Mouse (Mus musculus) brown adipose tissue, adult 24 weeks (tissue): ENCODE data around the gene Myl12a. TPM values are rescaled to one million over a fixed set of nuclear protein-coding genes. Genes with fewer than 3 reads are reported as not detected.

Source experiments
- H3K27ac ChIP-seq: fragments of 200-500 bp; replicated peaks from 2 replicates; pipeline ENCODE4 v1.5.1; 2012; ENCODE audit warnings: low read depth, mild to moderate bottlenecking, low read length
- H3K4me1 ChIP-seq: fragments of 200-500 bp; 2 replicates; pipeline ENCODE4 v1.6.1; 2012; ENCODE audit warnings: low read length, mixed read lengths; ENCODE audit not compliant: control insufficient read depth, insufficient read depth, insufficient read length
- H3K4me3 ChIP-seq: fragments of 200-500 bp; 2 replicates; pipeline ENCODE4 v1.5.1; 2012; ENCODE audit warnings: low read depth, mild to moderate bottlenecking, low read length, moderate library complexity; ENCODE audit not compliant: insufficient read depth
- polyA plus RNA-seq: library from polyadenylated mRNA; stranded (reverse); fragments of >200 nt; gene quantifications from 2 replicates; pipeline ENCODE4 v1.2.4, GENCODE M21; 2012; ENCODE audit not compliant: missing spikeins, insufficient read depth, insufficient read length

The Myl12a gene
- polyA plus RNA-seq: 287 and 322 TPM in 2 replicates

- Histone ChIP-seq H3K27ac (peak within 1 kb of the TSS; percentile 100), H3K4me1 (peaks cover 15% of the 10 kb centered on the region), H3K4me3 (peak within 1 kb of the TSS; percentile 87)
Measured at GRCm38 (mm10) chr17:71002744-71003094, at the start of gene Myl12a. Gene Myl12a (minus strand): TSS chr17:71002878.

GRCm38 (mm10) chr17:71049292-71049691, 46.6 kb upstream of the Myl12a start:
- no peak overlapping the region for H3K27ac ChIP-seq
- no peaks in the 10 kb centered on the region for H3K4me1 ChIP-seq
- H3K4me3 ChIP-seq: no peak overlapping the region

- Histone ChIP-seq H3K4me1 (no peaks in the 10 kb centered on the region), H3K4me3 (no peak overlapping the region), H3K27ac (no peak overlapping the region)
Measured at GRCm38 (mm10) chr17:71046856-71047255, 44.2 kb upstream of the Myl12a start.

- no peak overlapping the region for H3K4me3 ChIP-seq
- H3K27ac ChIP-seq: no peak overlapping the region
- no peaks in the 10 kb centered on the region for H3K4me1 ChIP-seq
Measured at GRCm38 (mm10) chr17:71045591-71045990, 42.9 kb upstream of the Myl12a start.

- Histone ChIP-seq H3K4me3 (no peak overlapping the region), H3K27ac (no peak overlapping the region), H3K4me1 (peaks cover 5% of the 10 kb centered on the region; the same call in 1 of the 2 replicates)
Measured at GRCm38 (mm10) chr17:71042645-71043044, 40.0 kb upstream of the Myl12a start.

GRCm38 (mm10) chr17:71040582-71040880, 37.9 kb upstream of the Myl12a start:
- peaks cover 5% of the 10 kb centered on the region; the same call in 1 of the 2 replicates for H3K4me1 ChIP-seq
- no peak overlapping the region for H3K4me3 ChIP-seq
- H3K27ac ChIP-seq: no peak overlapping the region

- peaks cover 5% of the 10 kb centered on the region; the same call in 1 of the 2 replicates for H3K4me1 ChIP-seq
- H3K27ac ChIP-seq: no peak overlapping the region
- no peak overlapping the region for H3K4me3 ChIP-seq
Measured at GRCm38 (mm10) chr17:71039851-71040581, 37.3 kb upstream of the Myl12a start.

GRCm38 (mm10) chr17:71038812-71039211, 36.1 kb upstream of the Myl12a start:
- H3K4me1 ChIP-seq: peaks cover 5% of the 10 kb centered on the region; the same call in 1 of the 2 replicates

GRCm38 (mm10) chr17:71037188-71037587, 34.5 kb upstream of the Myl12a start:
- Histone ChIP-seq H3K4me3 (no peak overlapping the region), H3K4me1 (peaks cover 5% of the 10 kb centered on the region; the same call in 1 of the 2 replicates), H3K27ac (no peak overlapping the region)

More at GRCm38 (mm10) chr17:71038812-71039211, 36.1 kb upstream of the Myl12a start:
- Histone ChIP-seq H3K4me3 (no peak overlapping the region), H3K27ac (no peak overlapping the region)

GRCm38 (mm10) chr17:71034472-71034871, 31.8 kb upstream of the Myl12a start:
- no peaks in the 10 kb centered on the region for H3K4me1 ChIP-seq
- no peak overlapping the region for H3K27ac ChIP-seq
- H3K4me3 ChIP-seq: no peak overlapping the region

GRCm38 (mm10) chr17:71032719-71033118, 30.0 kb upstream of the Myl12a start:
- Histone ChIP-seq H3K4me3 (no peak overlapping the region), H3K27ac (no peak overlapping the region), H3K4me1 (no peaks in the 10 kb centered on the region)

- Histone ChIP-seq H3K4me3 (no peak overlapping the region), H3K27ac (no peak overlapping the region), H3K4me1 (no peaks in the 10 kb centered on the region)
Measured at GRCm38 (mm10) chr17:71027186-71027585, 24.5 kb upstream of the Myl12a start.

GRCm38 (mm10) chr17:71025922-71026321, 23.2 kb upstream of the Myl12a start:
- no peak overlapping the region for H3K27ac ChIP-seq
- H3K4me1 ChIP-seq: no peaks in the 10 kb centered on the region
- H3K4me3 ChIP-seq: no peak overlapping the region

GRCm38 (mm10) chr17:71024071-71024470, 21.4 kb upstream of the Myl12a start:
- no peaks in the 10 kb centered on the region for H3K4me1 ChIP-seq
- H3K4me3 ChIP-seq: no peak overlapping the region
- H3K27ac ChIP-seq: no peak overlapping the region

GRCm38 (mm10) chr17:71022841-71023240, 20.2 kb upstream of the Myl12a start:
- Histone ChIP-seq H3K4me3 (no peak overlapping the region), H3K27ac (no peak overlapping the region), H3K4me1 (no peaks in the 10 kb centered on the region)

GRCm38 (mm10) chr17:71019860-71020259, 17.2 kb upstream of the Myl12a start:
- Histone ChIP-seq H3K4me1 (no peaks in the 10 kb centered on the region), H3K4me3 (peak overlapping the region; percentile 23; the same call in 1 of the 2 replicates), H3K27ac (no peak overlapping the region)
